Mouse (Mus musculus) heart, adult 18-20 months (tissue): ENCODE data around the gene Uvrag. TPM values are rescaled to one million over a fixed set of nuclear protein-coding genes. Genes with fewer than 3 reads are reported as not detected.
A peak's percentile ranks its signal among the peaks of the same experiment; 100 is the strongest.
"Not testable (repeated sequence)": the region's sequence is repeated elsewhere in the genome, so short reads cannot be mapped to it uniquely, and the experiment has no call there.

Experiments used
- DNase-seq, 2 experiments: peaks; one replicate each; pipeline ENCODE4 v3.0.0; 2021 to 2022; ENCODE audit warnings: mixed read lengths in 1 of 2
- total RNA-seq, 2 experiments: library from RNA; stranded (reverse); gene quantifications; 2 replicates each; pipeline ENCODE4 v1.2.3; 2021

The Uvrag gene
- total RNA-seq, 2 experiments from 2014 or later, result 17.4 to 19.9 TPM

DNA sequence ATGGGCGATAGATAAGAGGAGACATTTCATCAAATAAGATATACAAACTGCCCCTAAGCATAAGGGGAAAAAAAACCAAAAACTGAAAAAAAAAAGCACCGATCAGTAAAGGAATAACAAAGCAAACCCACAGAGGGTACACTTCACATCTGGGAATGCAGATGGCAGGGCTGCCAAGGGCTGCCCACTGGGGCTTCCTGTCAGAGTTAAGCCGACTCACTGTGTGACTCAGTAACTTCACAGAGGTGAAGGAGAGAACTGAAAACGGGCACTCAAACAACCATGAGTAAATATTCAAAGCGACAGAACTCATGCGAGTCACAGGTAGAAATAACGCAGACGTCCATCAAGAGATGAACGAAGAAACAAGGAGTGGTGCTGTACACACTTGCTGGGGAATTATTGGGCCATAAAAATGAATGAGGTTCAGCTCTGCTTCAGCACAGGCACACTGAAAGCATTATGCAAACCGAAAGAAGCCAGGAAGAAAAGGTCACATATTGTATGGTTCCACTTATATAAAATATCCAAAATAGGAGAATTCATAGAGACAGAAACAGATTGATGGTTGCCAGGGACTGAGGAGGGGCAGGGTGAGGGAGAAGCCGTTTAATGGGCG is 164.0 kb downstream of the Uvrag start:
- no peak for DNase-seq

DNA sequence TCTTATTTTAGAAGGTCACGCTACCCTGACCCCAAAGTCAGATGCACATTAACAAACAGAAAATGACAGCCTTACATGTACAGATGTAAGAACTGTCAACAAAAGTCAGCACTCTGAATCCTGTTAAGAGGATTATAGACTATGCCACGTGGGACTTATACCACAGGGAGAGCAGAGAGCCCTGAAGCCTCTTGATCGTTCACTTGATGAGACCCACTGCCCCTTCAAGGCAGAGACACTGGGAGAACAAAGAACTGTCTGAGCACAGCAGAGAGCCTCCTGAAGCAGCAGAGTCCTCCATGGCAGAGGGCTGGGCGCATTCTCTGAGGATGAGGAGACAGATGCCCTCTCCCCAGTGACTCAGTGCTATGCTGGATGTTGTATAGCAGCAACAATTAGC is 166.4 kb downstream of the Uvrag start:
- DNase-seq, result no peak

DNA sequence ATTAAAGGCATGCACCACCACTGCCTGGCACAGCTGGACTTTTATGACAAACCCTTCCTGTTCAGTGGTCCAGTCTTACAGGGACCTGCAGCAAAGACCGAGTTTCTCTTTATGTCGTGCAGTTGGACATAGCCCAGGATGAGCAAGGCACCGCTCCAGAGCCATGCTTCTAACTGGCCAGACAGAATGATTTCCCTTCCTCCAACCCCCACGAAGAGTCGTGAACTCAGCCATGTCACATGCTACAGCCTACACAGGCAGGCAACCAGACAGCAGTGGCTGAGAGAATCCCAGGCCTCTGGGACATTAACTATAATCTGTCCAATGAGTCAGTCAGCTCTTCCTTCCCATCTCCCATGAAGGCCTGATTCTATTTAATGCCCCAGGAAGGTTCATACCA is 170.2 kb downstream of the Uvrag start:
- peak in 1 of 2 experiments; percentile 27 for DNase-seq

DNA sequence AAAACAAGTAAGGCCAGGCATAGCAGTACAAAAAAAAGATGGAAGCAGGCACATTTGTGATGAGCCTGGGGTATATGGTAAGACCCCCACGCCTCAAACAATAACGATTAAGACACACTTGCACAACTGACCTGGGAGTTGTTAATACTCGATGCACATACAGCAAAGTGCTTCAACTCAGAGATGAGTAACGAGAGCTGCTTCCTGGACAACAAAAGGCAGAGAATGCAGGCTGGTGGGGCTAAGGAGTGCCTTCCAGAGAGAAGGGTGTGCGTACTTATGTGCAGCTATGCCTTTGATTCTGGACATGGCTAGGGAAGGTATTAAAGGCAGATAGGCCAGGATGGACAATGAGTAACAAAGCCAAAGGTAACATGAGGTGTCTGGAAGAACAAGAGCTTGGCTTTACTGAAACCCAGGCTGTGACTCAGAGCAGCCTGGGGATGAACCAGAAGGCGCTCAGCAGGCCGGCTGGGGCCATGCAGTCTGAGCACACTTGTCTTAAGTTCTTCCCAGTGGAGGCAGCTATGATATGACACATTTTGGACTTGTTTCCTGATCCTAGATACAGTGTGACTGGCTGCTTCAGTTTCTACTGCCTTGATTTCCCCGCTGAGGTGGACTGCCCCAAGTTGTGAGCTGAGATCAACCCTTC is 172.1 kb downstream of the Uvrag start:
- DNase-seq, result no peak

DNA sequence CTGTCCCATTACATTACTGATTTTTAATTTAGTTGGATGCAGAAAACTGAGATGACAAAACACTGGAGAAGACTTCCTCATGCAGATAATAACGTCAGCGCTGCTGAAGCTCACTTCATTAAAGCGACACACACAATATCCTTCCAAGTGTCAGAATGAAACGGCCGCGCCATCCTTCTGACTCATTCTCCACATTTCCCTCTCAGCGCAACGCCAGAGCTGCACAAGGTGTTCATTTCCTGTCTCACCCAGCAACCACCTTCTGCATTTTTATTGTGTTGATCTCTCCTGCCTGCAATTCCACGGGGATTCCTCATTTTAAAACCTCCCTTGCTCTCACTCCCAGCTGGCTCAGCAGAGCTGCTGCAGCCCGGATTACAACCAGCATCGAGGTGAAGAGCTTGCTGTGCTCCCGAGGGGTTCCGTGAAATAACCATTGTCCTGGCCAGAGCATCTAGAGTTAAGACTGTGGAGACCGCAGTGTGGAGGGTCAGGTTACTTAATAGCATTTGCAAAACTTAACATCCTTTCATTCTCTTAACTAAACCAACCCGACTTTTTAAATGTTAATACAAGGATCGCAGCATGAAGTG is 172.8 kb downstream of the Uvrag start:
- no peak for DNase-seq

DNA sequence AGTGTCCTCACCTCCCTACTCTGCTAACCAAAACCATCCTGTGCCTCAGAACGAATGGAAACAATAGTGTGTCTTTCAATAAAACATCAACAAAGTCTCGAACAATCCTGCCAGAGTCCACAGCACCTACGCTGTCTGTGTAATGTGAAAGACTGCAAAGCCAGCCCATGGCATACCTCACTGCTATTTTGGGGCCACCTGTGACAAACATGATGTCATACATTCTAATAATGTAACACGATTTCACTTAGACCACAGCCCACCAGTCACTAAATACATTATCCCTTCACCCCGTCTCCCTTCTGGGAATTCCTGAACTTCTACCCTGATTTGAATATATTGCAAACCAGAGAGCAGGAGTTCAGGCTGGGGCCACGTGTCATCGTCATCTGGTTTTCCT is 173.3 kb downstream of the Uvrag start:
- DNase-seq, result no peak

DNA sequence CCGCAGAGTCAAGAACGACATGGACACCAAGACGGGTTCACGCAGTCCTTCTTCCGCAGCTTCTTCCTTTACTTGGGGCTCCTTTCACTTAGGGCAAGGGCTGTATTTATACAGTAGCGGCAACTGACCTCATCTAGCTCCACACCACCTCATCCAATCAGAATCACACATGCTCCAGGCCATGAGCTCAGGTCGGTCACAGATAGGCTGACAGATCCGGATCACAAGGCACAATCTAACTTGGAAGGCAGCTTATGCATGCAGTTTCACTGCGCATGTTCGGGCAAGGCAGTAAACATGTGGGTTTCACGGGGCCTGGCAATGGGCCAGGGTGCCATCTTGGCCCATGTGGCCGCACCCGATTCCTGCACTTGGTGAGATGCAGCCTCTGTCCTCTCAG is 177.4 kb downstream of the Uvrag start:
- DNase-seq, result not testable (repeated sequence)

DNA sequence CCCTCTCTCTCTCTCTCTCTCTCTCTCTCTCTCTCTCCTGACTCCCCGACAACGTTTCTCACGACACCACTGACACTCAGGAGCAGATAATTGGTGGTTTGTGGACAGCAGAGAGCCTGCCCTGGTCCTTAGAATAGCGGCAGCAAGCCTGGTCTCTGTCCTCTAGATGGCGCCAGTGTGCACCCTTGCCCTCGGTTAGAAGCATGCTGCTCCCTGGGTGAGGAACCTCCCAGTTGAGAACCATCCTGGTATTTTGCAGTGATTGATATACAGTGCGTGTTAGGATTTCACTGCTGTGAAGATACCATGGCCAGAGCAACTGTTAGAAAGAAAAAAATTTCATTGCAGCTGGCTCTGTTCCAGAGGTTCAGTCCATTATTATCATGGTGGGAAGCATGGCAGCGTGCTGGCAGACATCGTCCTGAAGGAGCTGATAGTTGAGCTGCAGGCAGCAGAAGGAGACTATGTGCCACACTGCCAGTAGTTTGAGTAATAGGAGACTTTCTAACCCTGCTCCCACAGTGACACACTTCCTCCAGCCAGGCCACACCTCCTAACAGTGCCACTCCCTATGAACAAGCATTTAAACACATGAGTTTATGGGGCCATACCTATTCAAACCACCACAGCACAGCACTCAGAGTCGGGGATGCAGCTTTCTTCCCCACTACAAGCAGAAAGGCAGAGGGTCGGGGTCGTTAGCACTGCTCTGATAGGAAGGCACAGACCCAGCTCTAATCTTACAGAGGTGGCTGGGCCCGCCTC is 178.2 kb downstream of the Uvrag start:
- peak; percentile 60 to 79 for DNase-seq

DNA sequence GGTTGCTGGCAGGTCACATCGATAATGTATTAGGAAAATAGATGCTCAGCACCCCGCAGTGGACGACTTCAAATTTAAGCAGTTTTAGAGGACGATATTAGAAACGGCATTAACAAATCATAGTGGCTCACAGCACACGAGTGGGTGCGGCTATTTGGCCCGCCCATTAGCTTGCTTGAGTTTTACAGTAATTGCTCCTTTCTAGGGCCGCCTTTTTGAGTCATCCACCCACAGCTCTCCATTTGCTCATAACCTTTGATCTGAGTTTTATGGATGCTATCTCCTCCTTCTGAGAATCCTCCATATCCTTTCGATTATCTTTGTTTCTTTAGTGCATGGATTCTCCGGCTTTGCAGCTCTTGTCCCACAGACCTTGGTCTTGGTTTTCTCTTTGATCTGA is 178.9 kb downstream of the Uvrag start:
- DNase-seq, result no peak

DNA sequence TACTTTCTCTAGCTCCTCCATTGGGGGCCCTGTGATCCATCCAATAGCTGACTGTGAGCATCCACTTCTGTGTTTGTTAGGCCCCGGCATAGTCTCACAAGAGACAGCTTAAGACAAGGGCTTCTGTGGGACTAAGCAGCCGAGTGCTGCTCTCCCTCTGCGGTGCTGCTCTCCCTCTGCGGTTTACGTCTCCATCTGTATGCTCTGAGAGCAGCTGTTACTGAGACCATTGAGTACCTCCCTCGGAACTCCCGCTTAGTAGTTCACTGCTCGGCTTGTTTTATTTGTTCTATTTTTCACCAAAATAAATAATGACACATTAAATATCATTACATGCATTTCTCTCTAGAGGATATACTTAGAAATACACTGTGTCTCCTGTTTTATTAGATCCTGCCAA is 180.7 kb downstream of the Uvrag start:
- no peak for DNase-seq

DNA sequence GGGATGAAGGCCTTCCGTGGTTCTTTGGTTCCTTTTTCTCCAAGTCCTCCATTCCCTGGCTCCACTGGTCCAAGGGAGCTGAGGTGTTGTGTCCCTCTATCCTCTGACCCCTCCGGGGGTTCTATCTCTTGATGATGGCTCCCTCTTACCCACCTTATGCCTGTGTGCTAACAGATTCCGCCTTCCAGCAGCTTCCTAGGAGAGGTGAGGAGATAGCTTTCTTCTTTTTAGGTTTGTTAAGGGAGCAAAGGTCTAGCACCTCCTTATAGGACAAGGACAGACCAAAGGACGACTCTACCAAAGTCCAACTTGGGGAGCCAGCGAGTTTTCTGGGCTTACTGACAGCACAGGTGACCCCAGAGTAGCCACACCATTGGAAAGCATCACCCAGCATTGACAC is 181.7 kb downstream of the Uvrag start:
- DNase-seq, result no peak

DNA sequence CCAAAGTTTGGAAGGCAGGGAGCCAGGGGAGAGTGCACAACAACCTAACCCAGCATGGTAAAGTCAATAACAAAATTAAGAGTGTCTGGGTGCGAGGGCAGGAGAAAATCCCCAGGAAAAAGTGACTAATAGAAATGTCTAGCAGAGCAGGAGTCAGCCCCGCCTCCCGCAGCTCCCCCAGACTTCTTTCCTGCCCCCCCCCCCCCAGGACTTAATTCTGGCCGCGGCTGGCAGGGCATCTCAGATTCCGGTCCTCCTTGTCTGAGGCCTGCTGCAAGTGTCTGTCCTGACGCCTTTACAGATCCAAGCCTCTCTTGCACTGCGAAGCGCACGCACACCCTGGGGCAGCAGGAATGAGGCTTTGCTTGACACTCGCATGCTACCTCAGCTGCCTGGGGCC is 182.8 kb downstream of the Uvrag start:
- DNase-seq, result no peak

DNA sequence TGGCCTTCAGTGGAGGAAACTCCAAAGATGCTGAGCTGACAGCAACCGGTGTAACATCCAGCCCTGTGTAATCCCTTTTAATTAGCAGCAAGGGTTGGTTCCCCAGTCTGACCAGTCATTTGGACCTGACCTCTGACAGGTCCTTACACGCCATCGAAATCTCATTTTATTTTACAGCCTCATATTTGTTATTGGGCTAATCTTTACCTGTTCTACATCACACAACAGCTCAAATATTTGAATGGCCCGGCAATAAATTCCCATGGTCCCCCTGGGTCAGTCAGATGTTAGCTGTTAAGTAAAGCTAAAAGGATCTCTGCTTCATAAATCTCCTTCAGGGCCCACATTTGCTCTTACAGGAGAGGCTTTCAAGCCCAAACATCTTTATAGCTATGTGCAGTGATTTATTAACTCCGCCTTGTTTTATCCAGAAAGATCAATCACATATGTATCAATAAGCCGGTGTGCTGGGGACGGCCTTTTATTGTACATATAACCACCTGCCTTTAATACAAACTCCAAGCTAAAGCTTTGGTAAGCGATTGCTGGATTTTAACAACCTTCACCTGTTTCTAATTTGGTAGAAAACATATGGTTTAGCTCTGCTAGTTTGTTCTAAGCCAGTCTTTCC is 183.7 kb downstream of the Uvrag start:
- DNase-seq, result no peak

DNA sequence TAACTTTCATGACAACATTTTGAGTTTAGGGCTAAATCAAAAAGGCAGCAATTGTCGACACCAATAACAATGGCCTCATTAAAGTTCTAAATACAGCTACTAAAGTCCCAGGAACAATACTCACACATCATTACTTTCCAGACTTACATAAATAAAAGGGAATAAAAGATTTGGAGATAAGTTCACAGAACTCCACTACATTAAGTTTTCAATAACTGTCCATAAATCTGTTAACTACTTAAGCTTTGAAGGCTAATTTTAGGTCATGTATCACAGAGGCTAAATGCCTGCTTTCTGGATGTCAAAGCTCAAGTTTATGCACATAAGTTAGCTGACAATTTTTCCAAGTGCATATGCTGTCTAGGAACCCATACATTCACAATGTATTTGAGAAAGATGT is 184.3 kb downstream of the Uvrag start:
- no peak for DNase-seq

DNA sequence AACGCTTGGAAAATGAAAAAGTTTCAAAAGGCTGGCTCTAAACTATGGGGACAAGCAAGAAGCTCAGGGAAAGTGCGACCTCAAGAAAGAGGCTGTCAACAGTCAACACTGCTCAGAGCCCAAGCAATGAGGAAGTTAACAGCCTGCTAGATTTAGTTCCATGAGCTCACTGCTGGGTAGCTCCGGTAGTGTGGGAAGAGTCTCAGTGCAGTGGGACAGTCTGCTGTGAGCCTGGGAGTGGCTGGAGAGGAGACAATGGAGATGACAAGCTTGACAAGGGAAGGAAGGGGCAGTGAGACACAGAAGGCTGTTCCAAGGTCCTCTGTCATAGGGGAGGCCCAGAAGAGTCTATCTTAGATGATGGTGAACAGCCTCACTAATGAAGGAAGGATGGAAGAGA is 187.3 kb downstream of the Uvrag start:
- no peak for DNase-seq

DNA sequence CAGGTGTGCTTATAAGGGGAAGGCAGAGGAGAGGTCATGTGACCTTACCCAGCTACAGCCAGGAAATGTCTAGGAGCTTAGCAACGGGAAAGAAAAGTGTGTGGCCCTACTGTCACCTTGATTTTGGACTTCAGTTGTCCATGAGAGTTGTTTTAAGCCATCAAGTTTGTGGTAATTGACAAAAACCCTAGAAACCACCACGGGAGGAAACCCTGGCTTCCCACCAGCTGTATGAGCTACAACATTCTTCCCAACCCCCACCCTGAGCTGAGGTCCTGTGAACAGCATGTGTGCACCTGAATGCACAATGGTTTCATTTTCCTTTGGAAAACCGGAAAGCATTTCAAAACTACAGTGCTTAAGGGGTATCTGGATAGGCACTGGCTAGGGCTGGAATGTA is 196.0 kb downstream of the Uvrag start:
- no peak for DNase-seq

DNA sequence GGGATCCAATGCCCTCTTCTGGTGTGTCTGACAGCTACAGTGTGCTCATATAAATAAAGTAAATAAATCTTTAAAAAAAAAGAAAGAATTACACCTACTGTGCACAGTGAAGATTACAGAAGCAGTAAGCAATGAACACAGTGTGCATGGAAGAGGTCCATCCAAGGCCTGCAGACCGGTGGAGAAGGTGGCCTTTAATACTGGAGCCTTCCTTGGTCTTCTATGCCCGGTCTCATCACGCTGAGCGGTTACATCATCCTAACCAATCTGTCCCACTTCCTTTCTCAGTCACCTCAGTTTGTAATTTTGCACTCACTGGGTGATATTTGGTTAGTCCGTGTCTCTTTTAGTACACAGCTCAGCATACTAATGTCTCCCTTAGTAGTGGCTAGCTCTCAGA is 197.3 kb downstream of the Uvrag start:
- DNase-seq, result no peak

DNA sequence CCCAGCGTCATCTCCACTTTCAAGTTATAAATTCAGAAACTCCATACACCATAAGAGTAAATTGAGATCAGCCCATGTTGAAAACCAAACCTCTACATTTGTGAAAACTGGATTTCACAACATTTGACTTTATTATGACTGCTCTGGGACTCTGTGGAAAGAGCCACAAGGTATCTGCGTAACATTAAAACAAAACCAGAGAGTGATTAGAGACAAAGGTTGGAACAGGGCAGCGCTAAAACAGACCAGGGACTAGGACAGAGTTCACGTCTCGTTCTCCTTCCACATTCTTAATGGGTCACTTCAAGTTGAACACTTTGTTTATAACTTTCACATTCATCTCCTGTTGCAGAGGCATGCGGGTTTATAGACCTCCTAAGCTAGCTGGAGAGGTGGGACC is 198.2 kb downstream of the Uvrag start:
- DNase-seq, result no peak

DNA sequence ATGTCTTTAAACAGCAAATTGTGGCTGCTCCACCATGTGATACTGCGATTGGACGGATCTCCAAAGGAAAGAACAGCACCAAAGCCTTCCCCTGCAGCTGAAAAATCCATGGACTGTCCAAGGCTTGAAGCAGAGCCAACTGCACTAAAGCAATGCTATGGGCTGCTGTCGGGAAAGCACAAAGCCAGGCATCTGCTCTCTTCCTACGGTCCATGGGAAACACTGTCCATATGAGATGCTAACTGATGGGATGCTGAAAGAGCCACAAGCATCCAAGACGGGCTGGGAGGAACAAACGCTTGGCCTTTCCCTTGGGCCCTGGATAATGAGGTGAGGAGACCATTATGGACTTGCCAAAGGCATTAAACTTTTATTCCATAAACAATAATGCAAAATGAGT is 201.7 kb downstream of the Uvrag start:
- DNase-seq, result no peak

DNA sequence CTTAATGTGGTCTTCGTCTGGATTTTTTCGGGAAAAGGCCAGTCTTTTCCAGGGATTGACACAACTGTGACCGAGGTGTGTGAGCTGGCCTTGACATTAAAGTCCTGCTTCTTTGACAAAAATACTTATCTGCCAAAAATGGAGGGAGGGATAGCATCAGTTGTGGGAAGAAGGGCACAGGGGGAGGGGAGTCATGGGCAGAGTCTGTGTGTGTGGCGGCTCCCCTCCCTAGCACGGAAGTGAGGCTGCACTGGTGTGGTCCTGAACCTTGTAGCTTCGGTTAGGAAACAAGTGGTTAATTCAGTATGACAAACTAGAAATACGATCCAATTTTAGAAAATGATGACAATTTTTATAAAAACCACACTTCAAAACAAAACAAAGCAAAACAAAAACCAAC is 202.3 kb downstream of the Uvrag start:
- no peak for DNase-seq

DNA sequence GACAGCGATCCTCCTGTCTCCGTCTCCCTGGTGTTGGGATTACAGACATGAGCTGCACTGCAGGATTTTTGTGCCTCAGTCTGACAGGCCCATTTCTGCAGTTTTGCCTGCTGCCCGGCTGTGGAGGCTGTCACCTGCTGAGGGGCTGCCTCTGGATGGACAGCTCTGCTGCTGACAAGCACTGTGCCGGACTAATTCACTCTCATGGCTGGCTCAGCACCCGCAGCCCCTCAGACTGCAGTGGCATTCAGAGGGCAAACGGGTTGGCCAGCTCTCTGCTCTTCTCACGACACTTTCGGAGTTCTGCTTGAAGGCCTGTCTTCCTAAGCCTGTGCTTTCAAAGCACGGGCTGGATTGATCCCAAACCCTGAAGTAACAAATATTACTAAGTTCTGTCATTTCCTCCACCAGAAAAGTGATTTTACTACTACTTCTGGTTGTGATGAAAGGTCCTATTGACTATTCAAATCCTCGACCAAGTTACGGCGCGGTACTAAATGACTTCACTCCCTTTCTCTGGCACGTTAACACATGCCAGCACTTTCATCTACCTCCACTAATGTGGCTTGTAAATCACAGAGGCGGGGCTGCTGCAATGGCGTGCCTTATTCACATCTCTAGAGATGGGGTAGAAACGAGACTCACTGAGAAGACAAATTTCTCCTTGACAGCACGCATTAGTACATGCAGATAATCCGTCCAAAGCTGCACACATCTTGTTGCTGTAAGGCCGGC is 203.7 kb downstream of the Uvrag start:
- DNase-seq, result no peak

DNA sequence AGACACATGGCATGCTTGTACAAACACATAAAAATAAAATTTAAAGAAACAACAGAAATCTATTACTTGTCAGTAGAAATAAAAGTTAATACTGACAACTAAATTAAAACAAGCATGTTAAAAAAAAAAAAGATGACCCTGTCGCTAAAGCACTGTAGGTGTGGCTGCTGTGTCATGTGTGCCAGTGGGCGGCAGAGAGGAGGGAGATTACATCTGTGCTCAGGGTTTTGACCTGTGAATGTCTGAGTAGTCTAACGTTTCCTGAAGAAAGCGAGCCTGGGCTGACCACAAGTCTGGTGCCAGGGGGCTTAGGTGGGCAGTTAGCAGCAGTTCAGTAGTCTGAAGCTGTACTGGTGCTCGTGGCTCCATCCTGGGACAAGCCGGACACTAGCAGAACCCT is 205.2 kb downstream of the Uvrag start:
- DNase-seq, result no peak
